Mouse (Mus musculus): ENCODE data around the gene Dock4.

The Dock4 gene

GRCm38 (mm10) chr12:40445648-40446449 is at the start of gene Dock4, which contains the start of gene Zfp277:
TSS of gene Dock4 (plus strand) at chr12:40445952.
TSS of gene Zfp277 (minus strand) at chr12:40445902.
- DNase-seq = peak; percentile 98

- DNase-seq = no peak
These were observed 46.8 kb upstream of the Dock4 start for GRCm38 (mm10) chr12:40398916-40399315.

- no peak for DNase-seq
These were observed 46.4 kb upstream of the Dock4 start for GRCm38 (mm10) chr12:40399386-40399785.

GRCm38 (mm10) chr12:40399812-40400211 is 45.9 kb upstream of the Dock4 start:
- DNase-seq = no peak

GRCm38 (mm10) chr12:40414682-40415311 is 31.0 kb upstream of the Dock4 start:
- DNase-seq = no peak

- DNase-seq = no peak
These were observed 30.3 kb upstream of the Dock4 start for GRCm38 (mm10) chr12:40415312-40415925.

GRCm38 (mm10) chr12:40417257-40417656 is 28.5 kb upstream of the Dock4 start:
- DNase-seq = no peak

- no peak for DNase-seq
These were observed 20.8 kb upstream of the Dock4 start for GRCm38 (mm10) chr12:40424991-40425390.

GRCm38 (mm10) chr12:40427606-40428005 is 18.1 kb upstream of the Dock4 start:
- DNase-seq = no peak

GRCm38 (mm10) chr12:40429976-40430375 is 15.8 kb upstream of the Dock4 start:
- DNase-seq = no peak

- DNase-seq = no peak
These were observed 14.7 kb upstream of the Dock4 start for GRCm38 (mm10) chr12:40431075-40431474.

GRCm38 (mm10) chr12:40434101-40434500 is 11.7 kb upstream of the Dock4 start:
- DNase-seq = no peak

GRCm38 (mm10) chr12:40438049-40438448 is 7.7 kb upstream of the Dock4 start:
- no peak for DNase-seq

GRCm38 (mm10) chr12:40445206-40445605 is 546 bp upstream of the Dock4 start:
- DNase-seq = no peak

GRCm38 (mm10) chr12:40446450-40447381 is 964 bp downstream of the Dock4 start:
- peak in 1 of 2 experiments; percentile 50 for DNase-seq

- no peak for DNase-seq
These were observed 2.0 kb downstream of the Dock4 start for GRCm38 (mm10) chr12:40447561-40448355.

- DNase-seq = no peak
These were observed 3.5 kb downstream of the Dock4 start for GRCm38 (mm10) chr12:40449119-40449795.

GRCm38 (mm10) chr12:40456517-40456916 is 10.8 kb downstream of the Dock4 start:
- DNase-seq = no peak

- no peak for DNase-seq
These were observed 13.2 kb downstream of the Dock4 start for GRCm38 (mm10) chr12:40458977-40459376.

- DNase-seq = no peak
These were observed 14.0 kb downstream of the Dock4 start for GRCm38 (mm10) chr12:40459673-40460265.
